Mouse (Mus musculus): ENCODE measurements around the gene Fhl1. TPM values are rescaled to one million over a fixed set of nuclear protein-coding genes. Genes with fewer than 3 reads are reported as not detected.
A peak's percentile ranks its signal among the peaks of the same experiment; 100 is the strongest.

The Fhl1 gene
- polyA plus RNA-seq, 1 experiment from 2014 or later, result 1,058 TPM

GRCm38 (mm10) chrX:56756352-56756751 lies 24.8 kb downstream of the Fhl1 start:
- no peak overlapping the region for H3K4me2 ChIP-seq (replicated peaks; ENCODE audit: low read depth, low read length)
- no peaks in the 10 kb centered on the region for H3K27me3 ChIP-seq (replicated peaks; ENCODE audit: insufficient read depth, low read length)
- 0 out of 2 replicates have a peak overlapping the region, but pooled peaks have one; percentile 20 for H3K27ac ChIP-seq (ENCODE audit: low read length)
- H3K36me3 ChIP-seq (ENCODE audit: insufficient read depth, low read length), result no peaks in the 10 kb centered on the region
- H3K4me3 ChIP-seq (ENCODE audit: low read depth, low read length), result no peak overlapping the region
- peak; percentile 78 for TF ChIP-seq EP300 (IDR thresholded peaks at IDR 0.05)
- no peak for TF ChIP-seq CTCF (IDR thresholded peaks at IDR 0.05)
- H3K9me3 ChIP-seq (ENCODE audit: low read length), result no peaks in the 10 kb centered on the region
- H3K4me1 ChIP-seq (ENCODE audit: insufficient read depth, low read depth, low read length), result no peaks in the 10 kb centered on the region
- no peak overlapping the region for H3K9ac ChIP-seq (replicated peaks; ENCODE audit: low read depth)
- 42% methylated on average over 7 of the region's 7 CpGs for WGBS
- ATAC-seq, result peak; percentile 75
- peak; percentile 33 for DNase-seq (ENCODE audit: low spot score)

GRCm38 (mm10) chrX:56760257-56760760 lies 28.7 kb downstream of the Fhl1 start:
- Histone ChIP-seq H3K4me1 (ENCODE audit: insufficient read depth, low read depth, low read length) (no peaks in the 10 kb centered on the region), H3K4me3 (ENCODE audit: low read depth, low read length) (no peak overlapping the region)
- no peak for TF ChIP-seq CTCF (IDR thresholded peaks at IDR 0.05)
- TF ChIP-seq EP300 (IDR thresholded peaks at IDR 0.05), result no peak

GRCm38 (mm10) chrX:56769838-56770237 lies 38.3 kb downstream of the Fhl1 start:
- Histone ChIP-seq H3K9me3 (ENCODE audit: low read length) (no peaks in the 10 kb centered on the region), H3K4me2 (replicated peaks; ENCODE audit: low read depth, low read length) (no peak overlapping the region), H3K4me1 (ENCODE audit: insufficient read depth, low read depth, low read length) (no peaks in the 10 kb centered on the region), H3K27me3 (replicated peaks; ENCODE audit: insufficient read depth, low read length) (no peaks in the 10 kb centered on the region), H3K36me3 (ENCODE audit: insufficient read depth, low read length) (no peaks in the 10 kb centered on the region), H3K27ac (ENCODE audit: low read length) (no peak overlapping the region), H3K4me3 (ENCODE audit: low read depth, low read length) (no peak overlapping the region), H3K9ac (replicated peaks; ENCODE audit: low read depth) (no peak overlapping the region)
- ATAC-seq (peak; percentile 83), DNase-seq (ENCODE audit: low spot score) (peak; percentile 80)
- TF ChIP-seq EP300 (IDR thresholded peaks at IDR 0.05) (peak; percentile 84), CTCF (IDR thresholded peaks at IDR 0.05) (no peak)

More at GRCm38 (mm10) chrX:56760257-56760760, 28.7 kb downstream of the Fhl1 start:
- Histone ChIP-seq H3K27ac (ENCODE audit: low read length) (no peak overlapping the region), H3K36me3 (ENCODE audit: insufficient read depth, low read length) (no peaks in the 10 kb centered on the region), H3K9me3 (ENCODE audit: low read length) (no peaks in the 10 kb centered on the region), H3K9ac (replicated peaks; ENCODE audit: low read depth) (no peak overlapping the region), H3K27me3 (replicated peaks; ENCODE audit: insufficient read depth, low read length) (no peaks in the 10 kb centered on the region), H3K4me2 (replicated peaks; ENCODE audit: low read depth, low read length) (no peak overlapping the region)
- no peak for DNase-seq (ENCODE audit: low spot score)
- no peak for ATAC-seq
- WGBS, result 88% methylated on average over 3 of the region's 3 CpGs

- Histone ChIP-seq H3K9ac (replicated peaks; ENCODE audit: low read depth) (no peak overlapping the region), H3K27me3 (replicated peaks; ENCODE audit: insufficient read depth, low read length) (no peaks in the 10 kb centered on the region), H3K9me3 (ENCODE audit: low read length) (no peaks in the 10 kb centered on the region), H3K4me2 (replicated peaks; ENCODE audit: low read depth, low read length) (no peak overlapping the region), H3K4me1 (ENCODE audit: insufficient read depth, low read depth, low read length) (no peaks in the 10 kb centered on the region), H3K36me3 (ENCODE audit: insufficient read depth, low read length) (no peaks in the 10 kb centered on the region), H3K4me3 (ENCODE audit: low read depth, low read length) (no peak overlapping the region), H3K27ac (ENCODE audit: low read length) (no peak overlapping the region)
- ATAC-seq, result no peak
- peak; percentile 30 for DNase-seq (ENCODE audit: low spot score)
- TF ChIP-seq EP300 (IDR thresholded peaks at IDR 0.05), result peak; percentile 53; the same call in 1 of the 2 replicates
- TF ChIP-seq CTCF (IDR thresholded peaks at IDR 0.05), result no peak
- WGBS, result 68% methylated on average over 1 of the region's 1 CpGs
These were observed 40.2 kb downstream of the Fhl1 start for GRCm38 (mm10) chrX:56771751-56772150.

DNA sequence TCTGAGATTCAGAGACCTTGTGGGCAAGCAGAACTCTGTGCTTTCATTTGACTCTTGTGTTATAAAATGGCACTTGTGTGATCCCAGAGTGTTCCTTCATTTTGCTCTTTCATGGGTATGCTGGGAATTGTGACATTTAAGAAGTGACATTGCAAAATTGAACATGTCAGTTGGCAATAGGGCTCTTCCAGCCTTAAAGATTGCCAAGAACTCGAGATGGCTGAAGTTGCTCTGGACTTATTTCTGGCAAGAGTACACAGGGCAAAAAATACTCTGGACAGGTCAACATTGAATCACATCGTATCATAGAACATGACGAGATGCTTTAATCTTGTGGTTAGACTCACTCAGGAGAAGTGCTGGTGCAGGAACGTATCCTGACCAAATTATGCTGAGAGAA lies 41.7 kb downstream of the Fhl1 start:
- Histone ChIP-seq H3K9ac (replicated peaks; ENCODE audit: low read depth) (no peak overlapping the region), H3K4me2 (replicated peaks; ENCODE audit: low read depth, low read length) (no peak overlapping the region), H3K27me3 (replicated peaks; ENCODE audit: insufficient read depth, low read length) (no peaks in the 10 kb centered on the region), H3K36me3 (ENCODE audit: insufficient read depth, low read length) (no peaks in the 10 kb centered on the region), H3K4me1 (ENCODE audit: insufficient read depth, low read depth, low read length) (no peaks in the 10 kb centered on the region), H3K27ac (ENCODE audit: low read length) (no peak overlapping the region), H3K9me3 (ENCODE audit: low read length) (no peaks in the 10 kb centered on the region), H3K4me3 (ENCODE audit: low read depth, low read length) (no peak overlapping the region)
- TF ChIP-seq CTCF (IDR thresholded peaks at IDR 0.05) (no peak), EP300 (IDR thresholded peaks at IDR 0.05) (0 out of 2 replicates have a peak, but pooled peaks have one; percentile 32)
- ATAC-seq (no peak), DNase-seq (ENCODE audit: low spot score) (peak; percentile 25)
- WGBS, result 49% methylated on average over 4 of the region's 4 CpGs

DNA sequence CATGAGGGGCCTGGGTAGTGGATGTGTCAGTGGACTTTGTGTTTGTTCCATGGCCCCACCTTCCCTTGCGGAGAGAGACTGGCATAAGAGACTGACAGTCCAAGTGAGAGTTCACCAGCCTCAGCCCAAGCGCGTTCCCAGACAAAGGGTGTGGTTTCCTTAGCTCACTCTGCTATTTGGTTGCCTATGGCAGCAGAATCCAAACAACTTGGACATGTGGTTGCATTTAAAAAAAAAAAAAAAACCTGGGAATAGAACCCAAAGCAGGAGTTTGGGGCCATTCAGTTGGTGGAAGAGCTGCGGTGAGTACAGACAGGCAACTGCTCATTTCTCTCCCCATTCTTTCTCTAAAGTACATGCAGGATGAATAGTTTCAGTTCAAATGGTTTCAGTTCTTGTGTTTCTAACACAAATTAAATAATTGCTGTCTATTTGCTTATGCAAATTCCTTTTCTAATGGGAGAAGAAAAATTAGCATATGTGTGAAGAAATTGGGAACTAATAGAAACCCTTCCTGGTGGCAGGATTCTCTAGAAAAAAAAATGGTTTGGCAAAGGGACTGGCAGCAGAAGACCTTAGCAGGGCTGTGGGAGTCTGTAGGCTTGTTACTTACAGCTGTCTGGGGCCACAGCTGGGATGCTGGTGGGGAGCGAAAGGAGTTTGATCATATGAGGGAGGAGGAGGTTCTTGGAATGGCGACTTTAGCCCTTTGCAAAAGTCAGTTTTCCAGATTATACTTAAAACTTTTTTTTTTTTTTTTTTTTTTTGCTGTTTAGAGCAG lies 54.9 kb downstream of the Fhl1 start:
- Histone ChIP-seq H3K4me3 (ENCODE audit: low read depth, low read length) (no peak overlapping the region), H3K4me1 (ENCODE audit: insufficient read depth, low read depth, low read length) (no peaks in the 10 kb centered on the region), H3K9me3 (ENCODE audit: low read length) (no peaks in the 10 kb centered on the region), H3K27me3 (replicated peaks; ENCODE audit: insufficient read depth, low read length) (no peaks in the 10 kb centered on the region), H3K4me2 (replicated peaks; ENCODE audit: low read depth, low read length) (no peak overlapping the region), H3K9ac (replicated peaks; ENCODE audit: low read depth) (no peak overlapping the region), H3K36me3 (ENCODE audit: insufficient read depth, low read length) (no peaks in the 10 kb centered on the region), H3K27ac (ENCODE audit: low read length) (no peak overlapping the region)
- ATAC-seq (peak; percentile 82), DNase-seq (ENCODE audit: low spot score) (peak; percentile 72)
- 49% methylated on average over 6 of the region's 6 CpGs for WGBS
- TF ChIP-seq EP300 (IDR thresholded peaks at IDR 0.05) (peak; percentile 31; the same call in 1 of the 2 replicates), CTCF (IDR thresholded peaks at IDR 0.05) (no peak)

All from lung, postnatal 0 days (tissue).